ENCODE assay signal across 8 mouse cellular contexts in the genomic region with DNA sequence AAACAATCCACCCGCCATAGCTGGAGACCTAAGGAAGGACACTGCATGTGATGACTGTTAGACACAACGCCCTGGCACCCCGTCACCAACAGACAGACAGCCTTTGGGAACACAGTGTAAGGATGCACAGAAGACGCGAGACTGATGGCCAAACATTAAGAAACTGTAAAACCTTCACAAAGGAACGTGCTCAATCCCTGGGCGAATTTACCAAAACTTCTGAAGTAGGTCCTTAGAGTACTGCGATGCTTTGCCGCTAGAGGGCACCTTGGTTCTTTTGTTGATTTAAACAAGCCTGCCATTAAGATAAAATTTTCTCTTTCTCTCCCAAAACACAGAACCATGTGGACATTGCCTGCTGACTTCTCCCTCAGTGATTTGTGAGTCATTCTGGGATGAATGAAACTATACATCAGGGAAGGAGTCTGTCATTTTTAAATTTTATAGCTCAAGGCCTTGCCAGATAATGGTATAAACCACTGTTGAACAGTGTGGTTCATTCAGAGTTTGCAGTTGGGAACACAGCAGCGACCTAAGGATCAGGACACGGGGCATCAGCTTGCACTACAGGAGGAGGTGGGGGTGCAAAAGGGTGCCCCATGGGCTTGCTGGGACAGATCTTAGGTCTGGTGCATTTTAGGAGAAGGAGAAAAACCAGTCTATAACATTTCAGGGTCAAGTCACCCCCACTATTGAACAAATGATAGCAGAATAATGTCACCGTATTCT. TPM values are rescaled to one million over a fixed set of nuclear protein-coding genes. Genes with fewer than 3 reads are reported as not detected.
DNase-seq lines count a peak whose midpoint lies in the region.

No protein-coding gene starts in this region.

- DNase-seq in CD8-positive naive resting alpha-beta T cell, adult 2 months (ENCODE audit: low read depth in 2 of 2, low spot score in 2 of 2) = peak; percentile 28 to 48
- DNase-seq in ZHBTc4 (ENCODE audit: low read depth, low spot score) = peak; percentile 76
- peak; percentile 81 for DNase-seq in embryo, embryonic 10 days (ENCODE audit: low spot score)
- peak; percentile 31 to 73 for DNase-seq in gastrocnemius, postnatal 4 days (ENCODE audit: low spot score in 2 of 2)
- DNase-seq in kidney, postnatal 25 days = peak; percentile 63 to 86
- peak; percentile 80 for DNase-seq in lung, postnatal 14 days
- peak; percentile 88 for DNase-seq in retina, embryonic 14.5 days (ENCODE audit: low spot score)
- peak; percentile 42 to 55 for DNase-seq in urinary bladder, postnatal 36 days (ENCODE audit: low spot score in 2 of 2)

RNA-seq across cellular contexts. Expression of a gene that starts 28.6 kb away (rescaled TPM):
- total RNA-seq in gastrocnemius, postnatal 4 days (2021) = 100 to 1,000 TPM in 1 of 2 experiments, 10 to 100 TPM in 1; 99.6 to 103 TPM

RNA-seq across cellular contexts. Expression of a gene that starts 52.6 kb away (rescaled TPM):
- 10 to 100 TPM; 25.3 to 31.6 TPM for total RNA-seq in gastrocnemius, postnatal 4 days (2021)

Comparison
In these comparisons a context has a peak if more than half of its experiments do, and no peak if none do; other contexts are left out.
1. Peak in every context shown above with its lines: DNase-seq.
2. DNase-seq: peak in every context shown above with its lines; median percentile 88 in retina, embryonic 14.5 days; 81 in embryo, embryonic 10 days; 80 in lung, postnatal 14 days; 76 in ZHBTc4; 74 in kidney, postnatal 25 days; 52 in gastrocnemius, postnatal 4 days; 48 in urinary bladder, postnatal 36 days; 38 in CD8-positive naive resting alpha-beta T cell, adult 2 months.